Mouse (Mus musculus) MEL (cell line): ENCODE results near the gene Ano2. TPM values are rescaled to one million over a fixed set of nuclear protein-coding genes. Genes with fewer than 3 reads are reported as not detected.

Source experiments
- DNase-seq: peaks from one replicate; pipeline ENCODE4 v3.0.0; 2011; ENCODE audit warnings: low read depth, low spot score
- H3K27ac ChIP-seq: 2 replicates; pipeline ENCODE4 v1.5.1; 2012; ENCODE audit warnings: low read depth, mild to moderate bottlenecking, control low read depth, low read length, moderate library complexity; ENCODE audit not compliant: control insufficient read depth
- H3K27me3 ChIP-seq, 2 experiments: fragments of 150-350 bp in 1 of 2; sonication (generic) in 1 of 2; 2 replicates each; pipeline ENCODE4 v1.6.1; 2012; ENCODE audit warnings: low read length in 2 of 2, mild to moderate bottlenecking in 2 of 2, improper control_type of control experiment in 1 of 2, moderate library complexity in 1 of 2; ENCODE audit not compliant: insufficient read depth in 2 of 2, control insufficient read depth in 1 of 2
- H3K36me3 ChIP-seq, 2 experiments: 2 replicates each; pipeline ENCODE4 v1.6.1; 2012 to 2014; ENCODE audit warnings: low read length in 2 of 2, improper control_type of control experiment in 1 of 2, inconsistent platforms in 1 of 2, mild to moderate bottlenecking in 1 of 2; ENCODE audit not compliant: insufficient read depth in 2 of 2, control insufficient read depth in 1 of 2
- H3K4me1 ChIP-seq, 2 experiments: fragments of 150-350 bp in 1 of 2; sonication (generic) in 1 of 2; 2 replicates each; pipeline ENCODE4 v1.6.1; 2012; ENCODE audit warnings: low read length in 2 of 2, improper control_type of control experiment in 1 of 2, mild to moderate bottlenecking in 1 of 2; ENCODE audit not compliant: insufficient read depth in 2 of 2, control insufficient read depth in 1 of 2
- H3K4me3 ChIP-seq, 2 experiments: fragments of 150-350 bp in 1 of 2; sonication (generic) in 1 of 2; 2 replicates each; pipeline ENCODE4 v1.5.1; 2012; ENCODE audit warnings: low read depth in 2 of 2, low read length in 2 of 2, mild to moderate bottlenecking in 2 of 2, moderate library complexity in 2 of 2, control low read depth in 1 of 2, improper control_type of control experiment in 1 of 2; ENCODE audit not compliant: control insufficient read depth in 1 of 2, insufficient read depth in 1 of 2
- H3K79me2 ChIP-seq: 2 replicates; pipeline ENCODE4 v1.6.1; 2012; ENCODE audit warnings: mild to moderate bottlenecking, low read length, moderate library complexity; ENCODE audit not compliant: control insufficient read depth, poor library complexity, insufficient read depth
- H3K9ac ChIP-seq: 2 replicates; pipeline ENCODE4 v1.6.1; 2012; ENCODE audit warnings: low read depth, mild to moderate bottlenecking, control low read depth, low read length, moderate library complexity; ENCODE audit not compliant: control insufficient read depth, poor library complexity, severe bottlenecking
- H3K9me3 ChIP-seq: fragments of 150-350 bp; sonication (generic); replicated peaks from 2 replicates; pipeline ENCODE4 v1.6.1; 2012; ENCODE audit warnings: mild to moderate bottlenecking, low read length, improper control_type of control experiment, moderate library complexity; ENCODE audit not compliant: insufficient read depth
- CHD2 ChIP-seq: IDR thresholded peaks from 2 replicates; pipeline ENCODE4 v1.6.1; 2011; ENCODE audit warnings: low read length, improper control_type of control experiment
- CTCF ChIP-seq, 3 experiments: IDR thresholded peaks in 2 of 3; conservative IDR thresholded peaks in 1 of 3; 2 replicates each; pipeline ENCODE4 v1.5.1; 2011 to 2012; ENCODE audit warnings: low read length in 3 of 3, low read depth in 2 of 3, mild to moderate bottlenecking in 2 of 3, improper control_type of control experiment in 1 of 3, inconsistent platforms in 1 of 3, mixed read lengths in 1 of 3, moderate library complexity in 1 of 3; ENCODE audit not compliant: control insufficient read depth in 1 of 3, insufficient read depth in 1 of 3, poor library complexity in 1 of 3, severe bottlenecking in 1 of 3
- E2F4 ChIP-seq: IDR thresholded peaks from 2 replicates; pipeline ENCODE4 v1.6.1; 2011; ENCODE audit warnings: low read depth, low read length, improper control_type of control experiment, borderline replicate concordance
- ETS1 ChIP-seq: IDR thresholded peaks from 2 replicates; pipeline ENCODE4 v1.6.1; 2012; ENCODE audit warnings: low read depth, mild to moderate bottlenecking, inconsistent platforms, low read length, improper control_type of control experiment, moderate library complexity
- GABPA ChIP-seq: IDR thresholded peaks from 2 replicates; pipeline ENCODE4 v1.6.1; 2012; ENCODE audit warnings: low read depth, mild to moderate bottlenecking, inconsistent platforms, low read length, improper control_type of control experiment, moderate library complexity
- GATA1 ChIP-seq: IDR thresholded peaks from 2 replicates; pipeline ENCODE4 v1.6.1; 2011; ENCODE audit warnings: low read depth, low read length, improper control_type of control experiment
- HCFC1 ChIP-seq: IDR thresholded peaks from 2 replicates; pipeline ENCODE4 v1.6.1; 2012; ENCODE audit warnings: low read depth, mild to moderate bottlenecking, inconsistent platforms, low read length, improper control_type of control experiment, moderate library complexity
- MEF2A ChIP-seq: IDR thresholded peaks from 2 replicates; pipeline ENCODE4 v1.6.1; 2014; ENCODE audit warnings: low read depth, mild to moderate bottlenecking, inconsistent platforms, low read length, improper control_type of control experiment; ENCODE audit not compliant: poor library complexity, insufficient replicate concordance, severe bottlenecking; ENCODE audit errors: extremely low read depth
- MYB ChIP-seq: IDR thresholded peaks from 2 replicates; pipeline ENCODE4 v1.6.1; 2011; ENCODE audit warnings: mild to moderate bottlenecking, low read depth, low read length, improper control_type of control experiment
- MYC ChIP-seq: IDR thresholded peaks from 2 replicates; pipeline ENCODE4 v1.6.1; 2011; ENCODE audit warnings: low read depth, mild to moderate bottlenecking, low read length, improper control_type of control experiment, moderate library complexity
- POLR2A ChIP-seq, 2 experiments: IDR thresholded peaks; 2 replicates each; pipeline ENCODE4 v1.6.1; 2011 to 2012; ENCODE audit warnings: low read length in 2 of 2, mild to moderate bottlenecking in 2 of 2, control low read depth in 1 of 2, improper control_type of control experiment in 1 of 2, low read depth in 1 of 2, moderate library complexity in 1 of 2; ENCODE audit not compliant: control insufficient read depth in 1 of 2, insufficient read depth in 1 of 2, poor library complexity in 1 of 2
- POLR2AphosphoS2 ChIP-seq: IDR thresholded peaks from 2 replicates; pipeline ENCODE4 v1.6.1; 2011; ENCODE audit warnings: low read length, improper control_type of control experiment
- RAD21 ChIP-seq: IDR thresholded peaks from 2 replicates; pipeline ENCODE4 v1.6.1; 2011; ENCODE audit warnings: mild to moderate bottlenecking, low read depth, low read length, improper control_type of control experiment
- SIN3A ChIP-seq: IDR thresholded peaks from 2 replicates; pipeline ENCODE4 v1.6.1; 2012; ENCODE audit warnings: low read length, improper control_type of control experiment, inconsistent platforms
- TAL1 ChIP-seq: IDR thresholded peaks from 2 replicates; pipeline ENCODE4 v1.6.1; 2012; ENCODE audit warnings: mild to moderate bottlenecking, inconsistent platforms, low read length, moderate library complexity, mixed read lengths
- TBP ChIP-seq: IDR thresholded peaks from 2 replicates; pipeline ENCODE4 v1.8.0; 2011; ENCODE audit warnings: low read depth, low read length, improper control_type of control experiment
- USF1 ChIP-seq: IDR thresholded peaks from 2 replicates; pipeline ENCODE4 v1.6.1; 2014; ENCODE audit warnings: low read depth, mild to moderate bottlenecking, inconsistent platforms, low read length, improper control_type of control experiment, moderate library complexity
- USF2 ChIP-seq, 2 experiments: IDR thresholded peaks; 2 replicates each; pipeline ENCODE4 v1.6.1; 2011 to 2012; ENCODE audit warnings: improper control_type of control experiment in 2 of 2, low read length in 2 of 2, borderline replicate concordance in 1 of 2, inconsistent platforms in 1 of 2, low read depth in 1 of 2, mild to moderate bottlenecking in 1 of 2; ENCODE audit not compliant: insufficient read depth in 1 of 2
- ZC3H11A ChIP-seq: IDR thresholded peaks from 2 replicates; pipeline ENCODE4 v1.6.1; 2012; ENCODE audit warnings: low read depth, mild to moderate bottlenecking, inconsistent platforms, low read length, improper control_type of control experiment
- ZKSCAN1 ChIP-seq: IDR thresholded peaks from 2 replicates; pipeline ENCODE4 v1.6.1; 2012; ENCODE audit warnings: low read depth, mild to moderate bottlenecking, inconsistent platforms, low read length, improper control_type of control experiment, moderate library complexity
- ZMIZ1 ChIP-seq: IDR thresholded peaks from 2 replicates; pipeline ENCODE4 v1.6.1; 2012; ENCODE audit warnings: low read depth, mild to moderate bottlenecking, inconsistent platforms, low read length, improper control_type of control experiment, moderate library complexity
- polyA plus RNA-seq, 2 experiments: library from polyadenylated mRNA; stranded (reverse) in 1 of 2; unstranded in 1 of 2; fragments of >175 nt in 1 of 2; fragments of >200 nt in 1 of 2; gene quantifications; 2 replicates each; pipeline versions ENCODE4 v1.2.1 to v1.2.4; 2012; ENCODE audit warnings: low replicate concordance in 2 of 2, low read depth in 1 of 2; ENCODE audit not compliant: insufficient read length in 2 of 2, insufficient read depth in 1 of 2, missing spikeins in 1 of 2
- total RNA-seq: library from RNA; depleted of rRNA; stranded (reverse); fragments of 300-350 nt; gene quantifications from 2 replicates; pipeline ENCODE4 v1.2.3, GENCODE M21; 2012

Gene Ano2
- total and polyA plus RNA-seq, 3 experiments: not detected

DNA sequence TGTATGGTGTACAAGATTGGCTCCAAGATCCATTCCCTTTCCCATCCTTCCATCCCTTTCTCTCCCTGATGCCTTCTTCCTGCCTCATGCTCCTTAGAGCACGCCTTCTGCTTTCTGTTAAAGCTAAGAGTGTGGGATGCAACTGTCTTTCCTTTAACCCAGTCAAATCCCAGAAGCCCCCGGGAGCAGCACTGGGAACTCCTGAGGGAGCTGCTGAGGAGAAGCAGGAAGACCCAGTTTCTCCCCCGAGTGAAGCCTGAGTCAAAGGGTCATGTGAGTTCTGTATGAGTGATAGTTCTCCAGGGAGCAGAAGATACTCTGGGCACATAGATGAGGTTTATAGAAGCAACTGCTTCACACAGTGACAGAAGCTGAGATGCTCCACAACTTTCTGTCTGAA is 367.5 kb downstream of the Ano2 start:
- H3K27me3 ChIP-seq: no peaks in the 10 kb centered on the region
- no peaks in the 10 kb centered on the region for H3K4me1 ChIP-seq
- H3K36me3 ChIP-seq: no peaks in the 10 kb centered on the region
- no peak for DNase-seq
- H3K9me3 ChIP-seq: no peaks in the 10 kb centered on the region
- no peak overlapping the region for H3K9ac ChIP-seq
- no peaks in the 10 kb centered on the region for H3K79me2 ChIP-seq
- TF ChIP-seq ZC3H11A (no peak), ZKSCAN1 (no peak), RAD21 (no peak), POLR2A (IDR thresholded peaks at IDR 0.05; ENCODE audit: control insufficient read depth in 1 of 2, insufficient read depth in 1 of 2, low read depth in 1 of 2, low read length in 2 of 2, poor library complexity in 1 of 2) (no peak)
- H3K4me3 ChIP-seq: no peak overlapping the region
- H3K27ac ChIP-seq: no peak overlapping the region

DNA sequence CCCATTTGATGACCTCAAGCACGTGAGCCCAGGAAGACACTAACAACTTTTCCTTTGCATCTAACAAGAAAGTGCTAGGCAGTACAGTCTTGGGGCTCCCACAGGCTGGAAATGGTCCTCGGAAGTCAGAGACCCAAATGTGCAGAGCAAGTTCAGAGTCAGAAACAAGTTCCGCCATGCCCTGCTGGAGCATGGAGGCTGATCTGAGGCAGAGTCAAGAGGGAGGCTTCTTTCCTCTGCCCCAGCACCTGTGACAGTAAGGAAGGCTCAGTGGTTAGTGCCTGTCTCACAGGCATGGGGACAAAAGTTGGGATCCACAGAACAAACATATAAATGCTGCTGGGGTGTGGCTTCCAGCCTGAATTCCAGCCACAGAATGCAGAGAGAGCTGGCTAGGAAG is 390.3 kb downstream of the Ano2 start:
- DNase-seq: no peak
- no peaks in the 10 kb centered on the region for H3K9me3 ChIP-seq
- TF ChIP-seq MEF2A (no peak), HCFC1 (no peak), SIN3A (no peak), E2F4 (no peak), RAD21 (no peak), TBP (no peak), USF2 (IDR thresholded peaks at IDR 0.05; ENCODE audit: borderline replicate concordance in 1 of 2, insufficient read depth in 1 of 2, low read depth in 1 of 2, low read length in 2 of 2) (no peak), MYB (no peak), USF1 (no peak), GATA1 (no peak), ETS1 (no peak), TAL1 (no peak), MYC (no peak), ZMIZ1 (no peak), CHD2 (no peak), CTCF (IDR thresholded peaks at IDR 0.05 in 2 of 3, conservative IDR thresholded peaks at IDR 0.05 in 1 of 3; ENCODE audit: control insufficient read depth in 1 of 3, insufficient read depth in 1 of 3, low read depth in 2 of 3, low read length in 3 of 3, poor library complexity in 1 of 3, severe bottlenecking in 1 of 3) (no peak), POLR2AphosphoS2 (no peak), GABPA (no peak)

More for the DNA sequence above, 390.3 kb downstream of the Ano2 start:
- Histone ChIP-seq H3K4me3 (no peak overlapping the region), H3K79me2 (no peaks in the 10 kb centered on the region), H3K36me3 (no peaks in the 10 kb centered on the region), H3K9ac (no peak overlapping the region), H3K27me3 (no peaks in the 10 kb centered on the region), H3K27ac (no peak overlapping the region), H3K4me1 (no peaks in the 10 kb centered on the region)
